Mouse (Mus musculus): ENCODE results near the gene Tbl1x. TPM values are rescaled to one million over a fixed set of nuclear protein-coding genes. Genes with fewer than 3 reads are reported as not detected.

Gene Tbl1x
- total RNA-seq, 2 experiments from 2014 or later, result 69.3 to 70.9 TPM

GRCm38 (mm10) chrX:77603496-77604258 lies 92.9 kb downstream of the Tbl1x start:
- DNase-seq, result no peak
- intact Hi-C loops (cut with DNase I), result no loop called here

DNA sequence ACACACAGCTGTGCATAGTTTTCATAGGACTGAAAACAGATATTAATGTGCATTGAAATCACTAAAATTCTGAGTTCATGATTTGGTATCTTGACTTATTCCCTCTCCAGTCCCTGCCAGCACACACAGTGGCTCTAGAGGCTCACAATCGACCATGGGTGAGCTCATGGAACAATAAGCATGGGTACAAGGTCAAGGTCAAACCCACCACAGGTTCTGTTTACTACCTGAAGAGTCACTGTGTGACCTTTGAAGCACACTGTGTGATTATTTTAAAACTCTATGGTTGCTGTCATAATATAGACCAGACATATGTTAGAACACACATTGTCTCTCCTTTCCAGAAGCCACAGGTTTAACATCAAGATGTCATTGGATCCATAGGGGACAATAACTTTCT lies 96.7 kb downstream of the Tbl1x start:
- intact Hi-C loops (cut with DNase I), result no loop called here

DNA sequence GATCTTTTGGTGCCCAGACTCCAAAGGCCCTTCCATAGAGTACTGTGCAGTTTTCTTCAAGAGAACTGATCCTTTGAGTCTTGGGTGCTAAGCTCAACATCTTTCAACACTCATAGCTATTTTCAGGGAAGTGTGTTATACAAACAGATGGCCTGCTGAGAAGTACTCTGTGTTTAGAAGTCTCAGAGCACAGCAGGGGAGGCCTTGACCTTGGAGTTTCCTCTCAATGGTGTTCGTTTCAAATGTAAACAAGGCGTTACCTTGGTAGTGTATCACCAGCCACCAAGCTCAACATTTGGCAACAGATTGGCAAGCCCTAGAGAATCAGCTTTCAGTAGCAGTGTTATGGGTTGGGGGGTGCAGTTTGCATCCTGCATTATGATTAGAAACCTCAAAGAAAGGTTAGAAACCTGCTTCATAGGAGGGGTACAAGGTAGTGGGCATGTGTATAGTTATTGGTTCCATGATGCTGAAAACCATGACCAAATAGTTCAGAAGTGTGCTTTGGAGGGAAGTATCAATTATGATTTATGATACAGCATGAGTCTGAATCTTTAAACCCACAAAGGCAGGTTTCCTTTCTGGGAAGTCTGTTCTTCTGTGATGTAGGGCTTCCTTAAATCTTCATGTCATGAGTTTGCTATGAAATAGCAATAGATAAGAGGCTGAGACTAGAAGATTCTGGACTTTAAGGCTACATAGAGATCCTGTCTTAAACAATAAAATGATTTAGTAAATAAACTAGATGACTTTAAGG lies 98.3 kb downstream of the Tbl1x start:
- intact Hi-C loops (cut with DNase I), result no loop called here
- DNase-seq, result no peak

More for the DNA sequence above, 96.7 kb downstream of the Tbl1x start:
- no peak for DNase-seq

- intact Hi-C loops (cut with DNase I), result no loop called here
- DNase-seq, result no peak
Observed at GRCm38 (mm10) chrX:77611938-77612337, 101.1 kb downstream of the Tbl1x start.

GRCm38 (mm10) chrX:77613041-77613440 lies 102.2 kb downstream of the Tbl1x start:
- intact Hi-C loops (cut with DNase I), result no loop called here

DNA sequence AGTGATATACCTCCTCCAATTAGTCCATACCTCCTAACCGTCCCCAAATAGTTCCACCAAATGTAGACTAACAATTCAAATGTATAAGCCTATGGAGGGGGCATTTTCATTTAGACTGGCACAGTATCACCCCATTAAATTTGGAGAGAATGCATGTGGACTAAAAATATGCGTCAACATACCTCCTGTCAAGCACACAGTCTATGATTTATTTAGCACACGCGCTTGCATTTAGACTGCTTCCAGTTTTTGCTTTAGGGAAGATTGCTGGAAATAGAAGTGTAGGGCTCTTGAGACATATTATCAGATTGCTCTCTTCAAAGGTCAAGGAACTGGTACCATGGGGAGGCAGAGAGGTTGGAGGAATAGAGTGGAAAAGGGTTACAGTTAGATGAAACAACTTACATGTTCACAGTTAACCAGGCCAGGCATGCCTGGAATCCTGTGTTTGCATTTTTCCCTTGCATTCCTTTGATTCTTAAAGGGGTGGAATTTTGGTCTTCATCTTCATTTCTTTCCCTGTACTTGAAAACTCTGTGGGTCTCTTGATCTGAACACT lies 105.0 kb downstream of the Tbl1x start:
- intact Hi-C loops (cut with DNase I), result no loop called here
- DNase-seq, result no peak

More at GRCm38 (mm10) chrX:77613041-77613440, 102.2 kb downstream of the Tbl1x start:
- no peak for DNase-seq

DNA sequence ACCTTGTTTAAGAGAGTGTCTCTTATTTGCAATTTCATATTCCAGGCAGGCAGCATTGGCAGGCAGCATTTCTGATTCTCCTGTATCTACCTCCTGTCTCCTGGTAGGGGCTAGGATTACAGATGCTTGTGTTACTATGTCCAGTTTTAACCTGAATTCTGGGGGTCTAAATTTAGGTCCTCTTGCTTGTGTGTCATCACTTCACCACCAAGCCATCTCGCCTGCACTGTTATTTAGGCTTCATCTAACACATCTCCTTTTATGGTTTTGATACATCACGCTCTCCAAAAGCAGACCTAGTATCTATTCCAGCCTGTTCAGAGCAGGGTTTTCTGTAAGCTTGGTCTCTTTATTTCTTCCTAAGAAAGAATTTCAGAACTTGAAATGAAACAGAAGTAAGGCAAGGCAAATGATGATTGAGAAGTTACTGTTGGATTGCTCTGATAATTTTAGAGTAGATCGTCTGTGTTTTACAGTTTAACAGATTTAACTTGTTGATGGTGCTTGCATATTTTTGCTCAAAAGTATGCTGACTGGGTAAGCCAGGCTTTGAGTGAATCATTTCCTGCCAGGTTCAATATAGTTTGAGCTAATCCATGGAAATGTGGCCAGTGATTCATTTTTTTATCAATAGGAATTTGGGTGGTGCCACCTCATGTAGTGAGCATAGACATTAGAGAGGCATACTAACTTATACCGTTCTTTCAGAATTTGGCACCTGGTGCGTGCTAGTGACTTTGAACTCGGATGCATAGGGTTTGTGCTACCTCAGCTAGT lies 106.7 kb downstream of the Tbl1x start:
- intact Hi-C loops (cut with DNase I), result no loop called here
- DNase-seq, result no peak

DNA sequence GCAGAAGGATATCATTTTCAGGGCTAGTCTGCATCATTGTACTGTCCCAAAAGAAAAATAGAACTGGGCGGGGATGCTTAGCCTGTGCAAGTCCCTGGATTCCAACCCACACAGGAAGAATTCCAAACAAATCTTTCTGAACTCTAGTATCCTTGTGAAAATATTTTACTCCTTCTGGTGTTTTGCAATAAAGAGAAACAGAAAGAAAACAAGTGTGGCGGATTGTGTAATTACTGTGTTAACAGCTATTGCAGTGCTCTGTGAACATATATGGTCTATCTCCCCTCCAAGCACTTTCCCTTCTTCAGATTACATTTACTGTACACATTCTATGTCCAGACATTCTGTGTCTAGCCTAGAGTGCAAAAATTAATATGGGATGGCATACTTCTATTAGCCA lies 119.6 kb downstream of the Tbl1x start:
- intact Hi-C loops (cut with DNase I), result loop anchor here (10.0 kb wide), 1 partner anchor 196 kb away; no protein-coding TSS in a partner anchor

DNA sequence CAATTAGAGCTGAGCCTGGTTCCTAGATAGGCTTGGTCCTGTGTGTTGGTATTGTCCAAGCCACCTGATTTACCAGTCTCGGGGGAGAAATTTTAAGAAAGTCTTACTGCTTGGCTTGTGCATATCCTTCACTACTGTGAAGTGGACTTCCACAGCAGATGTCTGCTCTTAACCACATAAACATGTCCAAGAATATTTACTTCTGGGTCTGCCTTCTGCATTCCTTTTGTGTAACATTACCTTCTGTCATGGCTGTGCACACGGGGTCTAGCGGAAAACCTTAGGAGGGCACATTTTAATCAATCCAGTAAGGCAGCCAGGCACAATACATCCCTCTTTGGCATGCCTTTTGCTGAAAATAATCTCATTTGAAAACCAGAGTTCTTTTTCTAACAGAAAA lies 125.7 kb downstream of the Tbl1x start:
- intact Hi-C loops (cut with DNase I), result loop anchor here (5.0 to 10.0 kb wide), 3 partner anchors 124 to 202 kb away; partner anchors contain the start of gene Tbl1x
- no peak for DNase-seq

More for the DNA sequence above, 119.6 kb downstream of the Tbl1x start:
- no peak for DNase-seq

- intact Hi-C loops (cut with DNase I), result loop anchor here (5.0 to 10.0 kb wide), 3 partner anchors 126 to 203 kb away; partner anchors contain the start of gene Tbl1x
- no peak for DNase-seq
Observed at GRCm38 (mm10) chrX:77638076-77638475, 127.3 kb downstream of the Tbl1x start.

DNA sequence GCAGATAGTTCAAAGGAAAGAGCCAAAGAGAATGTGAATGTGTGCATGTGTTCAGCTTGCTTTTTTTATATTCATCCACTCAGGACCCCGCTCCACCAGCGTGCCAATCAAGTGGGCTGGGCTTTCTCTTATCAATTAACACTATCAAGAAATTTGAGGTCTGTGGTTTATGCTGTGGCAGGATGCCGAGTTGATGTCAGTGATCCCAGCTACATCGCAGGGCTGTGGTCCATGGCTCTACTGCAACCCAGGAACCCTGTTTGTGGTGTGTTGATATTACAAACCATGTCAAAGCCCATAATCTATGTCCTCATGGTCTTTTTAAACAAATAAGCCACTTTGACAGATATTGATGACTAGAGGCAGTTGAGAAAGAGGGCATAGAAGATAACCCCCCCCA lies 129.5 kb downstream of the Tbl1x start:
- intact Hi-C loops (cut with DNase I), result no loop called here
- no peak for DNase-seq

DNA sequence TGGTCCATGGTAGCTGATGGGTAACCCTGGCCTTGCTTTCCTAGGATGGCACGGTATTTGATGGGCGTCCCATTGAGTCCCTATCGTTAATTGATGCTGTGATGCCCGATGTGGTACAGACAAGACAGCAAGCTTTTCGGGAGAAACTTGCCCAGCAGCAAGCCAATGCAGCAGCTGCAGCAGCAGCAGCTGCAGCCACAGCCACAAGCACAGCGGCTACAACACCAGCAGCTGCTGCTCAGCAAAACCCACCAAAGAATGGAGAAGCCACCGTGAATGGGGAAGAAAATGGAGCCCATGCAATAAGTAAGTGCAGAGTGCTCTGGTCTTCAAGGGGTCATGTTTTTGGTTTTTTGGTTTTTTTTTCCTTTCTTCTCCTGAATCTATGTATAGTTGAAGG lies 135.4 kb downstream of the Tbl1x start:
- no peak for DNase-seq
- intact Hi-C loops (cut with DNase I), result no loop called here

DNA sequence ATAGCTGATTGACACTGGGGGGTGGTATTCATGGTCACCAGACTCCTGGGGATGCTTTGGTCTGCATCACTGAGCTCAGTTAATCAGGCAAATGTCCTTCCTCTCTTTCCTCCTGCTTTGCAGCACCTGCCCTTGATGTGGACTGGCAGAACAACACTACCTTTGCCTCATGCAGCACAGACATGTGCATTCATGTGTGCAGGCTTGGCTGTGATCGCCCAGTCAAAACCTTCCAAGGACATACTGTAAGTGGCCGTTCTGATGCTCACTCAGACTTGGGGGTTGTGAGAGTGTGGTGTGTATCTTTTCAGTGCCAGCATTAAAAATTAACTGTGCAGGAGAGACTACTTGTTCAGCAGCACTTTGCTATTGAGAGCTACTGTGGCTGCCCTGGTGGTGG lies 139.4 kb downstream of the Tbl1x start:
- intact Hi-C loops (cut with DNase I), result no loop called here
- peak; percentile 5 for DNase-seq

DNA sequence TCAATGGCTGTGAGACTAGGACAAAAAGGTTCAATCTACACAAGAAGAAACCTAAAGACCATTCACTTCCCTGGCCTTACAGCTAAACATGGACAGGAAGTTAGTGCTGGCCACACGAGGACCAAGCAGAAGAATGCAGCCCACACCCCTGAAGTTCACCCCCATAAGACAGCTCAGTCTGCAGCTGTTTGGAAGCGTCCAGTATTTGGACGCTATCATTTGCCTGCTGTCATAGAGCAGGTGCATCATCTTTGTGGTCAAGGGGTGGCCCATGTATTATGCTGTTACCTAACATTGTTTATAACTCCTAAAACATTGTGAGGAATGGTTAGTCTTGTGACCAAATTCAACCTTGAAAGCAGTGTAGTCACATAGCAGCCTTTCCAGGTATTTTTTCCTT lies 151.2 kb downstream of the Tbl1x start:
- intact Hi-C loops (cut with DNase I), result no loop called here

DNA sequence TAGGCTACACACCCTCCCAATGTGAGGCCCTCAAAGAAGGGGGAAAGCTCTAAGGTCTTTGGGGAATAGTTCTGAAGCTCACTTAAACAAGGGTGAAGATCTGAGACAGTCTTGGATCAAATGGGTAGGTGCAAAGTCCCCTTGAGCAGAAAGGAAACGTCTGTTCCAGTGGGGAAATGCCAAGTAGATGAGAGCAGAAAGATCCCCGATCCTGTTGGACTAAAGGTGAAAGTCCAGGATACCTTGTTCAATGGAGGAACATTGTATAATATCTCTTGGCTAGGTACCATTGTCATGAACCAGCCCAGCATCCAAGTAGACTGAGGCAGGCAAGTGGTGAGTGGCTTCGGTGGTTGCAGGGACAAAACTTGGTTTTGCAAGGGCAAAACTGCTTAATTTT lies 152.5 kb downstream of the Tbl1x start:
- DNase-seq, result no peak
- intact Hi-C loops (cut with DNase I), result no loop called here

More for the DNA sequence above, 151.2 kb downstream of the Tbl1x start:
- no peak for DNase-seq

DNA sequence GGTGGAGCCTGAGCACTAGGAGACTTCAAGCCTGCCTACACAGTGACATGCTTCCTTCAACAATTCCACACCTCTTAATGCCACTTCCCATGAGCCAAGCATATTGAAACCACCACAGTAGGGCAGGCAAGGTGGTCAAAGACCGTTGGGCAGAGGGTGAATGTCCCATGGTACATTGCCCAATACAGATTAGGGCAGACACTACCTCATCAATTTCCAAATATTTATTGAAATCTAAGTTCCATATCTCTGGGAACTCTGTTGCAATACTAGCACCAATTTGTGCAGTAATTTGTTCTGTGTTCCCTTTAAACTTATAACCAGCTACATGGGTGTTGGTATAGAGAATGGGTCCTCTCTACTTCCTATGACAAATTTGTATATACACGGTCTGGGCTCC lies 154.2 kb downstream of the Tbl1x start:
- intact Hi-C loops (cut with DNase I), result no loop called here
- DNase-seq, result no peak

- peak; percentile 45 for DNase-seq
- intact Hi-C loops (cut with DNase I), result no loop called here
Observed at GRCm38 (mm10) chrX:77666911-77667310, 156.1 kb downstream of the Tbl1x start.

- DNase-seq, result no peak
- intact Hi-C loops (cut with DNase I), result no loop called here
Observed at GRCm38 (mm10) chrX:77667441-77667840, 156.6 kb downstream of the Tbl1x start.

DNA sequence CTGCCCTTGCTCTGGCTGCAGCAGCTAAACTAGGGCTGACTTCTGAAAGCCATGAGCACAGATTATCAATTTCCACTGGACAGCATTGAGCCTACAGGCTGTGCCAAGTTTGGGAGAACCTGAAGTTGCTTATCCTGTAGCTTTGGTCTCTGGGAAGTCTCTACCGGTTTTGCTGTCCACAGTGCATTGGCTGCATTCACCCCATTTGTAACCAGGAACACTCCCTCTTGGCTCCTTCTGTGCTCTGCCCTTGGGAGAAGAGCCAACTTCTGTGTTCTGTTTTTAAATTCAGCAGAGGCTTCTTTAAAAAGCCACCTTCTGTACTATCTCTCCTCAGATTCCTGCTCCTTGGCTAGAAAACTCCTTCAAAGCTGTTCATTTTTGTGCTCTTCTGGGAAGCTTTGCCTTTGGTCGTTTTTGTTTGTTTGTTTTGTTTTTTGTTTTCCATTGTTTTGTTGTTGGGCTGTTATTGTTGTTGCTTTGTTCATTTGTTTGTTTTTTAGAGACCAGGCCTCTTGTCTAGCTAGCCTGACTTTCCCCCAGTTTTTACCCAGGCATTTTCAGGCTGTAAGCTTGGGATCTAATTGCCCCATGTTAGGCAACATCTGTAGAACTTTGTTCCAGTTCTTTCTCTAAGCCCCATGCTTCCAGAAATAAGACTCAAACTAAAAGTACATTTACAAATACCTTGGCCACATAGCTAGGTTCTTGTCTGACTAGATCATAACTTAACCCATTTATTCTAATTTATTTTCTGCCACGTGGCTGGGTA lies 159.2 kb downstream of the Tbl1x start:
- no peak for DNase-seq
- intact Hi-C loops (cut with DNase I), result no loop called here

Measured in left cerebral cortex, postnatal 4 days (tissue).